Mouse (Mus musculus) thymus, postnatal 10 days (tissue): Measurements from ENCODE around the gene Ung.

Source experiments
- DNase-seq, 2 experiments: peaks; one replicate each; pipeline ENCODE4 v3.0.0; 2021; ENCODE audit warnings: low spot score in 2 of 2

Ung gene

GRCm38 (mm10) chr5:114130211-114130605 lies at the start of gene Ung:
TSS of gene Ung (plus strand) at chr5:114130386.
- peak; percentile 72 to 77 for DNase-seq

- DNase-seq: no peak
These were observed 44.7 kb upstream of the Ung start for GRCm38 (mm10) chr5:114085501-114085900.

GRCm38 (mm10) chr5:114087875-114088480 lies 42.2 kb upstream of the Ung start:
- no peak for DNase-seq

- DNase-seq: no peak
These were observed 39.7 kb upstream of the Ung start for GRCm38 (mm10) chr5:114090421-114091013.

- DNase-seq: peak; percentile 11 to 23
These were observed 39.0 kb upstream of the Ung start, which contains the start of gene Svop for GRCm38 (mm10) chr5:114091057-114091807. TSS of gene Svop (minus strand) at chr5:114091570.

- DNase-seq: peak; percentile 84 to 93
These were observed 30.3 kb upstream of the Ung start for GRCm38 (mm10) chr5:114099709-114100389.

- peak; percentile 8 to 15 for DNase-seq
These were observed 29.6 kb upstream of the Ung start for GRCm38 (mm10) chr5:114100390-114101099.

- DNase-seq: no peak
These were observed 28.3 kb upstream of the Ung start for GRCm38 (mm10) chr5:114101873-114102272.

- no peak for DNase-seq
These were observed 27.4 kb upstream of the Ung start for GRCm38 (mm10) chr5:114102807-114103206.

GRCm38 (mm10) chr5:114106391-114106935 lies 23.7 kb upstream of the Ung start:
- DNase-seq: no peak

GRCm38 (mm10) chr5:114113334-114113733 lies 16.9 kb upstream of the Ung start:
- no peak for DNase-seq

- DNase-seq: no peak
These were observed 15.2 kb upstream of the Ung start for GRCm38 (mm10) chr5:114115030-114115429.

- DNase-seq: no peak
These were observed 13.6 kb upstream of the Ung start for GRCm38 (mm10) chr5:114116586-114116985.

GRCm38 (mm10) chr5:114119806-114120205 lies 10.4 kb upstream of the Ung start:
- DNase-seq: no peak

- no peak for DNase-seq
These were observed 4.2 kb upstream of the Ung start for GRCm38 (mm10) chr5:114126008-114126407.

GRCm38 (mm10) chr5:114126499-114127244 lies 3.5 kb upstream of the Ung start:
- no peak for DNase-seq

- DNase-seq: peak; percentile 77 to 91
These were observed 2.5 kb upstream of the Ung start, which contains the start of gene Alkbh2 for GRCm38 (mm10) chr5:114127374-114128349. TSS of gene Alkbh2 (minus strand) at chr5:114128218.

GRCm38 (mm10) chr5:114129550-114130210 lies 506 bp upstream of the Ung start:
- DNase-seq: peak in 1 of 2 experiments; percentile 14
